Mouse (Mus musculus): ENCODE results near the gene Madcam1. TPM values are rescaled to one million over a fixed set of nuclear protein-coding genes. Genes with fewer than 3 reads are reported as not detected.
A peak's percentile ranks its signal among the peaks of the same experiment; 100 is the strongest.

Gene Madcam1
- total RNA-seq, 1 experiment from 2014 or later = not detected

DNA sequence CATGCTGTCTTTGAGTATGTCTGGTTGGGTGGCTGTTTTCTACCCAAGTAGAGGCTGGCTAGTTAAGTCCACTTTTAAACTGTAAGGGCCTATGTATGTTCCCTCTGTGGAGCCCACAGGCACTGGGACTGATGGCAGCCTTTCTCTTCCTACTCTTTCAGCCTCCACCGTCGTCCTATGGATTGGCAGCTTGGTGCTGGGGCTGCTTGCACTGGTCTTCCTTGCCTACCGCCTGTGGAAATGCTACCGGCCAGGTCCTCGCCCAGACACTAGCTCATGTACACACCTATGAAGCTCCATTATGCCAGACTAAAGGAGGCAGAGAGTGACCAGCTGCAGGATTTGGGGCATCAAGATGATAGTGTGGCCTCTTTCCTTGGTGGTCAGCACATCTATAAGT is 3.7 kb downstream of the Madcam1 start:
- no peak for DNase-seq

DNA sequence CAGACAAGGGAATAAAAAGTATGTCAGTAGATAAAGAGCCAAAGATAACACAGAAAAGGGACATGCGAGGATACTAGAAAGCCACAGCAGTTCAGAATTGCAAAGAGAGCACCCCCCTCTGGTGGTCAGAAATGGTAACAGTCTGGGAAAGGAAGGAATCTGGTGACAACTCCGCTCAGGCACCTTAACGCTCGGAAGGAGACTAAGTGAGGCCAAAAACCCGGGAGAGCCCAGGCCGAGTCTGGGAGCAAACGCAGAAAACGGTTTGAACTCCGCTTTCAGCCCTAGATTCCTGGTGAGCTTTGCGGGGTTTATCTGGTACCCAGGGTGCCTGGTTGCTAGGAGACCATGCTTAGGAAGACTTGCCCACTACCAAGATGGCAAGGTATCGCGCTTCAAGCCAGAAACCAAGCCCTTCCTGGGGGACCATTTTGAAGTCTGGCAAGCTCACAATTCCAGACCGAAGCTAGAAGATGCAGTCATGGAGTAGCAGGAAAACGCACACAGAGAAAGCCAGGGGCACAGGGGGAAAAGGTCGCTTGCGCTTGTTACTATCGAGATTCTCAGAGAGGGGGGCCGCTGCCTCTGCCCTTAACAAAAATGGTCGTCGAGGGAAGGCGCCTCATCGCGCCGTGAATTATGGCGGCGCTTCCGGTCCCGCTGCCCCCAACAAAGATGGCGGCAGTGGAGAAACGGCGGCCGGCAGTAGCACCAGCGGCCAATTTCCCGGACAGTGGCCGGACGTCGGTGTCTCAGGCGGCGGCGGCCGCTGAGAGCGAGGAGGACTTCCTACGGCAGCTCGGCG is 4.6 kb downstream of the Madcam1 start, which contains the start of gene Tpgs1:
TSS of gene Tpgs1 (plus strand) at position 599 of the 805 bp plus-strand sequence.
- peak; percentile 85 for DNase-seq

DNA sequence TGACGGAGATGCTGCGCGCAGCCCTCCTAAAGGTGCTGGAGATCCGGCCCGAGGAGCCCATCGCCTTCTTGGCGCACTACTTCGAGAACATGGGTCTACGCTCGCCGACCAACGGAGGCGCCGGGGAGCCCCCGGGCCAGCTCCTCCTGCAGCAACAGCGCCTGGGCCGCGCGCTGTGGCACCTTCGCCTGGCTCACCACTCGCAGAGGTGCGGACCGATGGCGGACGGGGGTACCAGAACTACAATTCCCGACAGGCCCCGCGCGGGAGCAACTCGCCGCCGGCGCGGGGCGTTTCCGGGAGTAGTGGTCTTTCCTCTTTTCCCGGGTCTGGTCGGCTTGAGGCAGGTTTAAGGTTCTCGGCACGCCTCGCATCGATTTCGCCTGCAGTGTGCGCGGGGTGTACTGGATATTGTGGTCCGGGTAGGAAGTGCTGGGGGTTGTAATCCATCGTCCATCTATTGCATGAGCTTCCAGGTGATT is 5.3 kb downstream of the Madcam1 start:
- DNase-seq = peak; percentile 79

DNA sequence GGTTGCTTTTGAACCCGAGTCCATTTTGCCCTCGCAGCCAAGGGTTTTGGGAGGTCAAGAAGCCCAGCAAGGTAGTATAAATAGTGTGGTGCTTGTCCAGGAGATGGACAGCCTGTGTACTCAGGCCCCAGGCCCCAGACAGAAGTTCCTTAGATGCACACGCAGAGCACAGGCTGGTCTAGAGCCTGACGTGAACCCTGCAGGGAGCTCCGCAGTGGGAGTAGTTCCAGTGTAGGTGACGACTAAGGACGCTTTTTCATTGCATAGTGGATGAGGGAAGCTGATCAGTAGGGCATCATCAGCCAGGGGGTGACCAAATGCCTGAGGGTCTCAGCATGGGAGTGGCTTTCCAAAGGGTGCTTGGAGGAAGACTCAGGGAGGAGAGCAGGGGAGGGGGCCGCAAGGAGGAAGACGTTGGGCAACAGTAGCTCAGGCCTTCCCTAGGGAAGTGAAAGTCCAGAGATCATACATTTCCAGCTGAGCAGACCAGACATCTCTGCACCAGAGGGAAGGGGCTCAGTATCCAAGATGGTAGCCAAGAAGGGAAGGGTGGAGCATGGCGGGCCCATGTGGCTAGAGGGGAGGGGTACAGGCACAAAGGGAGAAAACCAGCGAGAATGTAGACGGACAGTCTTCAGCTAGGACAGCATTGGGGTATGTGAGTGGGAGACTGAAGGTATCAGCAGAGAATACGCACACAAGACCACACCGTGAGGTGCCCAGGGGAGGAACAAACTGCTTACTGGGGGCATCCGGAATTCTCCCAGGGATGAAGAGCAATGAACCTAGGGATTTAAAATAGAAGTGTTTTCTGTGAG is 5.9 kb downstream of the Madcam1 start:
- DNase-seq = no peak

DNA sequence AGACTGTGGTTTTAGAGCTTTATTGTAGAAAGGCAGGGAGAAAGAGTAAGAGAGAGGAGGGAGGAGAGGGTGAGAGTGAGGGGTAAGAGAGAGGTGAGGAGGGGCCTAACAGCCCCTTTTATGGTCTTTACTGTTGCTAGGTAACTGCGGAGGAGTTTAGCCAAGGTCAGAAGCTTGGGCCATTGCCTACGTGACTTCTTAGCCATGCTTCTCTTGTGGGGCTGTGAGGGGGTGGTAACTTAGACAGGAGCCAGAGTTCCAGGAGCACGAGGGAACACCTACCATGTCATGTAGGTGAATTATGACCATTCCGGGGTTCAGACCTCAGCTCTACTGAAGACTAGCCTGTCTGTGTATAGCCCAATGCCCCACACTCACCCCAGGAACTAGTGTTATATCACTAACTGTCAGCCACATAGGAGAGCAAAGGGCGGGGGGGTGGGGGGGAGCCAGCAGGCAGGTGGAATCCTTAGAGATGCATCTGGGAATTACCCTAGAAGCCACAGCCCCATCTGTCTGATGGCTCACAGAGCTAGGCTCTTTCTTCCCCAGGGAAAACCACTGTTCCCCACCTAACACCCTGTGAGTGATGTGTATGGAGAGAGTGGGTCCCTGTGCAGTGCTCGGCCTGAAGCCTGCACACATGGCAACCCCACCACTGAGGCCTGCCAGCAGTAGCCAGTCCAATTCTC is 7.2 kb downstream of the Madcam1 start:
- DNase-seq = no peak

DNA sequence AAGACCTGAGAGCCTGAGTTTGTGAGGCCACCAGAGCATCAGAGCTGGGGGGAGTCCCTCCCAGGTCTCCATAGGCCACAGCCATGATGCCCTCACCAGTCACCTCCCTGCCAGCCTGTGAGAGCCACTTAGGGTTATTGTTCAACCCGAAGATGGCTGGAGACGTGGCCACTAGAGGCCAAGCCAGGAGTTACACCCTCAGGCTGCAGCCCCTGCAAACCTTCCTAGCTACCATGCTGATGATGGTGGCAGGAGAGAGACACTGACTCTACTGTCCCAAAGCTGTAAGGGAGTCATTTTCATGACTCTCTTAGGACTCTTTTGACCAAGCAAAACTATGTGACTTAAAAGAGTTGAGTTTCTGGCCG is 7.7 kb downstream of the Madcam1 start:
- no peak for DNase-seq

DNA sequence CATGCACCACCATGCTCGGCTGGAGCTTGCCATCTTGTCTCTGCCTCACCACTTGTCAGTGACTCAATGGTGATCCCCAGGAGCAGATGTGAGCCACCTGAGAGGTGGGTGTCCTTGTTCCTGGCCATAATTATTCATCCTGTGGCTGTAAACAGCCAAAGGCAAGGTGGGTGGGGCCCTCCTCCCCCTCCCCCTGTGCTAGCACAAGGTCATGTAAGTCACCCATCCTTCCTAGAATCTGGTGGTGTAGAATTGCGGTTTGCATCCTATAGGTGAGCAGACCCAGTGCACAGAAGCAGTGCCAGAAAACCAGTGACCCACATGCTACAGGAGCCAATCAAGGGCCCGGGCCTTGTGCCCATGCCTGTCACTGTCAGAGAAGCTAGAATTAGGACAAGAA is 8.7 kb downstream of the Madcam1 start:
- no peak for DNase-seq

DNA sequence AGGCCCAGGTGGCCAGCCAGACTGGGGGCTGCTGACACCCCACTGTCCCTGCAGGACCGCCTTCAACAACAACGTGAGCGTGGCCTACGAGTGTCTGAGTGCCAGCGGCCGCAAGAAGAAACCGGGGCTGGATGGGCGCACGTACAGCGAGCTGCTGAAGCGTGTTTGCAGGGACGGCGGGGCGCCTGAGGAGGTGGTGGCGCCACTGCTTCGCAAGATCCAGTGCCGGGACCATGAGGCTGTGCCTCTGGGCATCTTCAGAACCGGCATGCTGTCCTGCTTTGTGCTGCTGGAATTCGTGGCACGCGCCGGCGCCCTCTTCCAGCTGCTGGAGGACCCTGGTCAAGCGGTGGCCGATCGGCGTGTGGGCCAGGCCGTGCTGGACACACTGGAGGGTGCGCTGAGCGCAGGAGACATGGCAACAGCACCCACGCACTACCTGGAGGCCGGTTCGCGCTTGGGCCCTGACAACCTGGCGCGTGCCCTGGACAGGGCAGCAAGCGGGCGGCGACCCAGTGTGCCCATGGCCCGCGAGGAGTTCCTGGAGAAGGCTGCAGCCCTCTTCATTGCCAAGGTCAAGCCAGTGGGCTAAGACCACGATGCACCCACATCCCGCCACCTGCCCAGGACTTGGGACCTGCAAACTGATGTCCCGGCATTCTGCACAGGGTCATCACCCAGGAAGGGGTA is 11.1 kb downstream of the Madcam1 start:
- no peak for DNase-seq

DNA sequence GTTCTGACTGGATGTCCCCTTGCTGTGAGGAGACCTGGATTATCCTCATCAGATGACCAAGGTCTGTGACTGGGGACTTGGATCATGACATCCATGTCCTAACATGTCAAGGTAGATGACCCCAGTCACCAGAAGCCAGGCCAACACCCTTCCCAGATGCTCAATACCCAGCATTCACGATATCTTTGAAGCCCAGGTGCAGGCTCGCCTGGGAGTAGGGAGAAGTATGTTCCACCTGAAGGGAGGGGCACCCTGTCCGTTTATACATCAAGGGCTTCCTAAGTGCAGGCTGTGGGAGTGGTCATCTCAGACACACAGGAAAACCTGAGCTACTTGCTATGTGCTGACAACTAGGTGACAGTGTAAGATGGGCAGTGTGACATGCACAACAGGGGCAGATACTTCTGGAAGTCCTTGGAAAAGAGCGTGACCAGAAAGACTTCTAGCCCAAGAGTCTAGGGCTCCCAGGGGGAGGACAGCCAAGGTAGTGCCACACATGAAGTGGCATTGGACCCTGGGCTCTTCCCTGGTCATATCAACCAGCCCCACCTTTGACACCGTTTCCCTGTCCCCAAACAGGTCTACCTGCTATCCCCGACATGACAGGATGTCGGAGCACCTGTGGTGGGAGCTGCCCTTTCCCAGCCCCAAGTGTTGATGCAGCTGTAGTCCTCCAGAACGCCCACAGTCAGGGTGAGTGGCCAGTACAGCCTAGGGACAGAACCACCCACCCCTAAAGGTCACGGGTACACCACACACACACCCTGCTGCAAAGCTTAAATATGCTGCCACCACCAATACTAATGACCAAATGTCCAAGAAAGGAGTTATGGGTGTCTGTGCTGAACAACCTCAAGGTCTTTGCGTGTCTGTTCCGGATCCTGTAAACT is 16.5 kb downstream of the Madcam1 start:
- DNase-seq = no peak

DNA sequence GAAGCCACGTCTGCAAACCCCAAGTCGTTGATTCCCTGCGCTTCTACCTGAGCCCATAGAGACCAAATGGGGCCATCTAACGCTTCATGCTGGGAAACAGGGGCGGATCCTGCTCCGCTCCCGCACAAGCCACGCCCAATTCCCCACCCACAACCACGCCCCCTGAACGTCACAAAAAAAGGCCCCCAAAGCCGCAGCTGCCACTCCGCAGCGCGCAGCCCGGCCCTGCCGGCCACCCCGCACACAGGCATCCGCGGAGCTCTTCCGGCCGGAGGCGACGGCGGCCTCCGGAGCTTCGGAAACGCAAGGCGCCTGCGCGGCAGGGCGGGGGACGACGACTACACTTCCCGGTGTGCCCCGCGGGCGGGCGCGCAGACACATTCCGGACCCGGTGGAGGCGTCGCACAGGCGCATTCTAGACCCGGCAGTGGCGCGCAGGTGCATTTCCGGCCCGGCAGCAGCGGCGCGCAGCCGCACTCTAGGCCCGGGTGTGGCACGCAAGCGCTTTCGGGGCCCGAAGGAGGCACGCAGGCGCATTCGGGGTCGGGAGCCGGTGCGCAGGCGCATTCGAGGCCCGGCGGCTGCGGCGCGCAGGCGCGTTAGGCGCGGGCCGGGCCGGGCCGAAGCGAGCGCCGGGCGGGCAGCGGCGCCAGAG is 17.4 kb downstream of the Madcam1 start, which contains the start of gene Cdc34:
TSS of gene Cdc34 (plus strand) at position 605 of the 655 bp plus-strand sequence.
- peak; percentile 99 for DNase-seq

DNA sequence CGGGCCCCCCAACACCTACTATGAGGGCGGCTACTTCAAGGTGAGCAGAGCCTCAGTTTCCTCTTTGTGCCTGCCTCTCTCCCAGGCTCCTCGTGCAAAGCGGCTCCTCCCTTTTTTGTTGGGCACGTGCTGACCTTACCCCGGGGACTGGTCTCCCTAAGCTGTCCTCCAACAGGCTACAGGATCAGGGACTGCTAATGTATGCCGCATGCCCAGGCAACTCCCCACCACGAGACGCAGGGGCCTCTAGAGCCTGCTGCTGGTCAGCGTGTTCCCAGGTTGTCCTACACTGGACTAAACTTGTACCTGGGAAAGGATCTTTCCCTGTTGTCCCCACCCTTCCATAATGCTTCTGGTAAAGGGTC is 18.2 kb downstream of the Madcam1 start:
- no peak for DNase-seq

DNA sequence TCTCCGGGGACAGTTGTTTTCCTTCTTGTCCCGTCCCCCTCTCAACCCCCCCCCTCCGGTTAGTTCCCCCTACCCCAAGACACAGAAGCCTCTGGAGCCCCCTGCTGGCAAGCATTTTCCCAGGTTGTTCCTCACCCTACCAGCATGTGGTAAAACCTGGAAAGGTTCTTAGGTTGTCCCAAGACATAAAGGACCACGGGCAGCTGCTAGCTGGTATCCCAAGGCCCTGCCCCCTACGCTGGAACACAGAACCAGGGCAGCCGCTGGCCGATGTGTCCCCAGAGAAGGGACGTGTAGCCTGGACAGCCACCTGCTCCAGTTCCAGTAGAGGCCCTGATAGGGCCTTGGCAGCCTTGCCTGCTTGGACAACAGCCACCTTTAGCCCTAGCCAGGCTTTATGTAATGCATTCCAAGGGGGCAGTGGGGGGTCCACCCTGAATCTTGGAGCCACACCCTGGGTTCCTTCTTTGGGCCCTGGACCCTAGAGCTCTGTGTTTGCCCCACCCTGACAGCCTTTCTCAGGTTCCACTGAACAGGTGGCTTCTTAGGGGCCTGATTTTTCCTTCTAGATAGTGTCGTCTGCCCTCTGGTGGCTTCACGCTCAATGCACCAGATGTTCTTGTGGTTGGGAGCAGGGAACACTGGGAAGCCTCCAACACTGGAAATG is 18.7 kb downstream of the Madcam1 start:
- DNase-seq = peak; percentile 58

DNA sequence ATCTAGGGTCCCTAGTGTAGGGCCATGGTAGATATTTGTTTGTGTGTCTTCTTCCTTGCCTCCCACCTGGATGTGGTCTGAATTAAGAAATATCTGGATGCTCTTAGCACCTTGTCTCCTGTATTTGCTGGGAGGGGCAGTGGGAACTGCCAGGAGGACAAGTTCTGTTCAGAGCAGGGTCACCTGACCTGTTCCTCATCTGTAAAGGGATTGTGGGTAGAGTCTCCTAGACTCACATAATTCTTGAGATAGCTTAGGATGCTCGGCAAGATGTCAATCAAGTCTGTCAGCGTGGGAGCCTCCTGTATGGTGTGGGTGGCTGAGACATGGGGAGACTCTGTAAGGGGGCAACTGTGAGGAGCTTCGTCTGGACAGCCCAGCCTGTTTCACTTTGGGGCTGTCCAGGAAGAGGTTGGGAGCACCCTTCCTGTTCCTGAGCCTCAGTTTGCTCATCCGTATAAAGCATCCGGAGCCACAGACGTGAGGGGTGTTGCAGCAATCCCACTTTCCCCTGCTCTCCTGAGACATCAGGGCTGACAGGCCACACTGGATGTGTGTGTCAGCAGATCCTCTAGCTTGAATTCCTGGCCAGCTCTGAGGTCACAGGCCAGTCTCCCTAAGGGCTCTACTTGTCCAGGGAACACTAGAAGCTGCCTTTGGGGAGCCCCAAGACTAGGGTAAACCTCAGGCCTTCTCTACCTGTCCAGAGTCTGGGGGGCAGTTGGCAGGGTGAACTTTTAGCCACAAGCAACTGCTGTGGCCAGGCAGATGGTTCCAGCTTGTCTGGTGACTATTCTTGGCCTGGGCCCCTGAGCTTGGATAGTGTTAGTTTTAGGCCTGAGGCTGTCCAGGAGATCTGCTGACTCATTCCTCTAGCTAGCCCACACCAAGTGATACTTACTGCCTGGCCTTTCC is 19.6 kb downstream of the Madcam1 start:
- no peak for DNase-seq

DNA sequence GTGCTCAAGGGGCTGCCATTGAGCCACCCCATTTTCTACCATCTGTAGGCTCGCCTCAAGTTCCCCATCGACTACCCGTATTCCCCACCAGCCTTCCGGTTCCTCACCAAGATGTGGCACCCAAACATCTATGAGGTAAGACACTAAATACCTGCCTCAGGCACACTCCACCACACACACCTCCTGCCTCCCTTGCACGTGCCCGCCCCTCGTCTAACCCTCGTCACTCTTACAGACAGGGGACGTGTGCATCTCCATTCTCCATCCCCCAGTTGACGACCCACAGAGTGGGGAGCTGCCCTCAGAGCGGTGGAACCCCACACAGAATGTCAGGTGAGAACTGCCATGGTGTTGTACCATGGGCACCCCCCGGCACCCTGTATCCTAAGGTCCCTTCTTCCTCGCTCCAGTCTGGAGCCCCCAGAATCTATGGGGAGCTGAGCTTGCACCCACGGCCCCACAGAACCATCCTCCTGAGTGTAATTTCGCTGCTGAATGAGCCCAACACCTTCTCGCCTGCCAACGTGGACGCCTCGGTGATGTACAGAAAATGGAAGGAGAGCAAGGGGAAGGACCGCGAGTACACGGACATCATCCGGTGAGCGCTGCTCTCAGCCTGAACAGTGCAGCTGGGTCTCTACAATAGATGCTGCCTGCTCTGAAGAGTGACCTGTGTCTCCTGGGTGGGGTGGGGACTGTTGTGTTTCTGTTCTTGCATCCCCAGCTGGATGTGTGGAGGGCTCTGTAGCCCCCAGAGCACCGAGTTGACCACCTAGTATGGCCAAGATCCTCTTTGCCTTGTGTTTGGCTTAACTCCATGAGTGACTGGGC is 20.6 kb downstream of the Madcam1 start:
- no peak for DNase-seq

DNA sequence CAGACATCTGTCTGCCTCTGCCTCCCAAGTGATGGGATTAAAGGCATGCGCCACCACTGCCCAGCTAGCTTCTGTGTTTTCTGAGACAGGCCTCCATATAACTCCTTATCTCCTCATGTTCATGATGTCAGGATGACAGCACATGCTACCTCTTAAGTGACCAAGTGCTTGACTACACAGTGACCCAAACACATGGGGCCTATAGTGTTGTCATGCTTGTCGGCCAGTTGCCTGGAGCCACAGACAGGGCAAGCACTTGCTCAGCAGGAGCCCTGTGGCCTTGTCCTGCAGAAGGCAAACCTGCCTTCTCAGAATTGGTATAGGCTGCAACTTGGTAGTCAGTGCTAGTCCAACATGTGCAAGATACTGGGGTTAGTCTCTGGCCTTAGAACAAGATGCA is 21.9 kb downstream of the Madcam1 start:
- no peak for DNase-seq

DNA sequence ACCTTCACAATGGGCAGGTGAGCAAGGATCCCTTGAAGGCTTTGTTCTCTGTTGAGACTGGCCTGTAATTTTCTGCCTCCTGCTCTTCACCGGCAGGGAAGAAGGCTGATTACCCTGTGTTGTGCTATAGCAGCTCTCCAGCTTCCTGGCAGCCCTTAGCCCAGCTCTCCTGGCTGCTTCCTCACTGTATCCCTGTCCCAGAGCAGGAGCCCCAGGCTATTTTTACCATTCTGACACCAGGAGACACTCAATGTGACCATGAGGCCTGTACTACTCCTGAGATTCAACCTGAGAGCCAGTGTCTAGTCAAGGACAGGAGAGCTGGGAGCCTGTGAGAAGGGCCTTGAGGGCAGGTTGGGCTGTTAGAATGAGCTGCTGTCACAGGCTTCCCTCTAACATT is 22.3 kb downstream of the Madcam1 start:
- no peak for DNase-seq

DNA sequence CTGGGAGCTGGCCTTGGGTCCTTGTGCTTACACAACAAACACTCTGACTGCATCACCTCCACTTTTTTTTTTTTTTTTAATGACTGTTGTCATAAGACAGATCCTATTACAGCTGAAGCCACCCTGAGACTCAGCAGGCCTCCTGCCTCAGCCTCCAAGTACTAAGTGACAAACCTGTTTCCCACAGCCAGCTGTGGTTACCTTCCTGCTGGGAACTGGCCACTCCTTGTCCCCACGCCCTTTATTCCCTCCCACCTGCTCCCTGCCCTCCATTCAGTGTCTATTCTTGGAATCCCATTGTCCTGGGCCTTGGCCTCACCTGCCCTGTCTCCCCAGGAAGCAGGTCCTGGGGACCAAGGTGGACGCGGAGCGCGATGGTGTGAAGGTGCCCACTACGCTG is 23.2 kb downstream of the Madcam1 start:
- DNase-seq = no peak

DNA sequence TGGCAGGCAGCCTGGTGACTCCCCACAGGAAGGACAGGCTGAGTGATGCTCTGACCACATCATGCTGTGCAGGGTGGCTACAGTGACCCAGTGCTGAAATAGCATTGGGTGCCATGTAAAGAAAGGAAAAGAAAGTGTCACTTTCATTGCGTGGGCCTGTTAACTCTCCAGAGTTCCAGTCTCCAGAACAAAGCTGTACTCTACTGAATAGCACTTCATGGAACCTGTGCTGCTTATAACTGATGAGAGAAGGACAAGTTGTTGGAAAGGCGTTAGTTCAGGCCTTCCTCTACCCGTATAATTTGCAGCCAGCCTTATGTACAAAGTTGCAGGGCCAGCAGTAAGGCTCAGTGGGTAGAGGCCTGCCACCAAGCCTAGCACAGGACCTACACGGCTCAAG is 24.4 kb downstream of the Madcam1 start, which contains the start of gene Gzmm:
TSS of gene Gzmm (plus strand) at position 301 of the 400 bp plus-strand sequence.
- DNase-seq = no peak

Data from adrenal gland, postnatal 25 days (tissue).